Comparison of ENCODE assay signal across 16 mouse cellular contexts in the genomic region with DNA sequence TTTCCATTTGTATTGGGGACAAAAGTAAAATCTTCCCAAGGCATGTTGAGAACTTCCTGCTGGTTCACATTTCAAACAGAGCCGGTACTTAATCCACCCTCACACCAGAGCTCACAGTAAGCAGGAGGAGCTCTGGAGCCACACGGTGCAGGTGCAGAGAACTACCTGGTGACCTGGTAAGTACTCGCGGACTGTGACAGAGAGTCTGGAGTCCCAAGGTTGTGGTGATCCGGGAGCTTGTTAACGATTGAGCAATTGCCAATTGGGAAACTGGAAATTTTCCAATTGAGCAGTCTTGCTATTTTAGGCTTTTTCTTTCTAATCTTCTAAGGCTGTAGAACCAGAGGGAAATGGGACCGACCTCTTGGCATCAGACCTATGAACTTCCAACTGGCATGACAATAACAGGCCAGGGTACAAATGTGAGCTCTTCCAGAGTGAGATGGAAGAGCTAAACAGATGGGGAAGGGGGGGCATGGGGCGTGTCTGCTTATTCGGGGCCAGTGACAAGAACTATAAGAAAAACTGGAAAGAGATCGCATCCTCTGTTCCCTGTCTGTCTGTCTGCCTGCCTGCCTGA. TPM values are rescaled to one million over a fixed set of nuclear protein-coding genes. Genes with fewer than 3 reads are reported as not detected.
DNase-seq lines count a peak whose midpoint lies in the region; ATAC-seq and TF ChIP-seq lines count a peak whose summit lies in the region.
"Had no signal": no experiment of that assay in that cellular context is flagged by ENCODE, and none has a peak within 500 bp of the region (broad histone marks: within the 10 kb centered on the region; RNA-seq: fewer than 3 reads in every experiment).

Gene Plekhs1, plus strand, starts transcription at position 119 of the 580 bp plus-strand sequence.

- no peak within 1 kb of the TSS for H3K9ac ChIP-seq in embryonic facial prominence, embryonic 12.5 days
- H3K9ac ChIP-seq in MEL (ENCODE audit: control insufficient read depth, low read depth, low read length, poor library complexity, severe bottlenecking), result peak within 1 kb of the TSS; percentile 36
- H3K9ac ChIP-seq in lung, embryonic 16.5 days (ENCODE audit: low read length), result no peak within 1 kb of the TSS
- H3K9ac ChIP-seq in midbrain, embryonic 13.5 days (replicated peaks), result no peak within 1 kb of the TSS
- H3K9ac ChIP-seq: limb, embryonic 12.5 days had no signal

- 62% methylated on average over 10 of the region's 10 CpGs for WGBS in embryonic facial prominence, embryonic 12.5 days
- 67% methylated on average over 10 of the region's 10 CpGs for WGBS in embryonic facial prominence, embryonic 10.5 days
- 44% methylated on average over 10 of the region's 10 CpGs for WGBS in lung, embryonic 16.5 days
- WGBS in midbrain, embryonic 13.5 days, result 59% methylated on average over 10 of the region's 10 CpGs

- H3K4me1 ChIP-seq in embryonic facial prominence, embryonic 12.5 days, result peaks cover 12% of the 10 kb centered on the region; the same call in 1 of the 2 replicates
- peaks cover 12% of the 10 kb centered on the region; the same call in 1 of the 2 replicates for H3K4me1 ChIP-seq in embryonic facial prominence, embryonic 10.5 days
- peaks cover 53 to 65% of the 10 kb centered on the region in 2 experiments for H3K4me1 ChIP-seq in MEL (ENCODE audit: control insufficient read depth in 1 of 2, insufficient read depth in 2 of 2, low read length in 2 of 2)
- peaks cover 23% of the 10 kb centered on the region for H3K4me1 ChIP-seq in lung, embryonic 16.5 days (replicated peaks; ENCODE audit: control insufficient read depth, insufficient read depth, low read length)
- no peaks in the 10 kb centered on the region for H3K4me1 ChIP-seq in midbrain, embryonic 13.5 days (replicated peaks)

- TF ChIP-seq RAD21 in MEL (IDR thresholded peaks at IDR 0.05; ENCODE audit: low read depth, low read length), result no peak

- DNase-seq in embryonic facial prominence, embryonic 10.5 days (ENCODE audit: low spot score), result no peak
- DNase-seq in MEL (ENCODE audit: low read depth, low spot score), result no peak
- DNase-seq in brain, embryonic 14.5 days (ENCODE audit: low read depth), result peak; percentile 63
- DNase-seq in heart, postnatal 4 days, result no peak
- DNase-seq in heart, postnatal 25 days (ENCODE audit: low spot score), result no peak
- DNase-seq: cerebellum, adult 11-12 months; heart, adult 2 months; heart, postnatal 36 days; thymus, postnatal 25 days had no signal

- intact Hi-C loops in heart, postnatal 25 days (cut with DNase I), result no loop called here

- no peaks in the 10 kb centered on the region for H3K9me3 ChIP-seq in embryonic facial prominence, embryonic 12.5 days
- H3K9me3 ChIP-seq in embryonic facial prominence, embryonic 10.5 days, result 0 out of 2 replicates have a peak, but pooled peaks cover 6% of the 10 kb centered on the region
- H3K9me3 ChIP-seq in MEL (replicated peaks; ENCODE audit: insufficient read depth, low read length), result no peaks in the 10 kb centered on the region
- H3K9me3 ChIP-seq in lung, embryonic 16.5 days (ENCODE audit: control insufficient read depth, low read length), result no peaks in the 10 kb centered on the region; the same call in 1 of the 2 replicates
- H3K9me3 ChIP-seq in midbrain, embryonic 13.5 days, result no peaks in the 10 kb centered on the region
- H3K9me3 ChIP-seq: forebrain, embryonic 10.5 days; limb, embryonic 12.5 days had no signal

- no peak within 1 kb of the TSS for H3K27ac ChIP-seq in embryonic facial prominence, embryonic 12.5 days
- no peak within 1 kb of the TSS for H3K27ac ChIP-seq in embryonic facial prominence, embryonic 10.5 days (replicated peaks)
- H3K27ac ChIP-seq in MEL (ENCODE audit: control insufficient read depth, low read depth, low read length), result peak within 1 kb of the TSS; percentile 82
- H3K27ac ChIP-seq in lung, embryonic 16.5 days (ENCODE audit: low read length), result peak within 1 kb of the TSS; percentile 56
- no peak within 1 kb of the TSS for H3K27ac ChIP-seq in midbrain, embryonic 13.5 days
- H3K27ac ChIP-seq: forebrain, embryonic 10.5 days; heart, adult 2 months; limb, embryonic 12.5 days had no signal

- no peak within 1 kb of the TSS for H3K4me2 ChIP-seq in embryonic facial prominence, embryonic 12.5 days (replicated peaks)
- no peak within 1 kb of the TSS for H3K4me2 ChIP-seq in lung, embryonic 16.5 days (ENCODE audit: low read depth, low read length)
- H3K4me2 ChIP-seq in midbrain, embryonic 13.5 days (replicated peaks), result no peak within 1 kb of the TSS
- H3K4me2 ChIP-seq: limb, embryonic 12.5 days had no signal

- TF ChIP-seq POLR2A in MEL (IDR thresholded peaks at IDR 0.05; ENCODE audit: control insufficient read depth in 1 of 2, insufficient read depth in 1 of 2, low read depth in 1 of 2, low read length in 2 of 2, poor library complexity in 1 of 2), result no peak
- no peak for TF ChIP-seq POLR2A in brain, embryonic 14.5 days (IDR thresholded peaks at IDR 0.05; ENCODE audit: borderline replicate concordance, extremely low read depth, insufficient read depth, insufficient read length, poor library complexity, severe bottlenecking)

- no peak for TF ChIP-seq CTCF in MEL (IDR thresholded peaks at IDR 0.05 in 2 of 3, conservative IDR thresholded peaks at IDR 0.05 in 1 of 3; ENCODE audit: control insufficient read depth in 1 of 3, insufficient read depth in 1 of 3, low read depth in 2 of 3, low read length in 3 of 3, poor library complexity in 1 of 3, severe bottlenecking in 1 of 3)
- TF ChIP-seq CTCF in brain, embryonic 14.5 days (IDR thresholded peaks at IDR 0.05; ENCODE audit: borderline replicate concordance, extremely low read depth, insufficient read depth, insufficient read length), result no peak

- H3K4me3 ChIP-seq in embryonic facial prominence, embryonic 12.5 days, result no peak within 1 kb of the TSS
- H3K4me3 ChIP-seq in embryonic facial prominence, embryonic 10.5 days, result no peak within 1 kb of the TSS
- no peak within 1 kb of the TSS; a peak in 1 of 4 replicates for H3K4me3 ChIP-seq in MEL (ENCODE audit: control insufficient read depth in 1 of 2, insufficient read depth in 1 of 2, low read depth in 2 of 2, low read length in 2 of 2)
- no peak within 1 kb of the TSS for H3K4me3 ChIP-seq in lung, embryonic 16.5 days (ENCODE audit: low read length)
- no peak within 1 kb of the TSS for H3K4me3 ChIP-seq in midbrain, embryonic 13.5 days (replicated peaks)
- H3K4me3 ChIP-seq: forebrain, embryonic 10.5 days; heart, adult 2 months; limb, embryonic 12.5 days had no signal

- TF ChIP-seq EP300 in MEL (IDR thresholded peaks at IDR 0.05; ENCODE audit: low read depth in 1 of 2, low read length in 2 of 2), result no peak

- no peaks in the 10 kb centered on the region for H3K27me3 ChIP-seq in embryonic facial prominence, embryonic 12.5 days
- no peaks in the 10 kb centered on the region for H3K27me3 ChIP-seq in embryonic facial prominence, embryonic 10.5 days (replicated peaks; ENCODE audit: low read depth, poor library complexity, severe bottlenecking)
- no peaks in the 10 kb centered on the region for H3K27me3 ChIP-seq in MEL (ENCODE audit: control insufficient read depth in 1 of 2, insufficient read depth in 2 of 2, low read length in 2 of 2)
- no peaks in the 10 kb centered on the region for H3K27me3 ChIP-seq in lung, embryonic 16.5 days (ENCODE audit: control insufficient read depth, insufficient read depth, low read depth, low read length)
- H3K27me3 ChIP-seq in midbrain, embryonic 13.5 days, result no peaks in the 10 kb centered on the region
- H3K27me3 ChIP-seq: limb, embryonic 12.5 days had no signal

- no peaks in the 10 kb centered on the region for H3K36me3 ChIP-seq in embryonic facial prominence, embryonic 12.5 days
- no peaks in the 10 kb centered on the region for H3K36me3 ChIP-seq in embryonic facial prominence, embryonic 10.5 days (replicated peaks)
- peaks cover 0 to 55% of the 10 kb centered on the region in 2 experiments; a peak in 2 of 4 replicates for H3K36me3 ChIP-seq in MEL (ENCODE audit: control insufficient read depth in 1 of 2, insufficient read depth in 2 of 2, low read length in 2 of 2)
- H3K36me3 ChIP-seq in lung, embryonic 16.5 days (ENCODE audit: control insufficient read depth, insufficient read depth, low read length), result no peaks in the 10 kb centered on the region
- no peaks in the 10 kb centered on the region for H3K36me3 ChIP-seq in midbrain, embryonic 13.5 days
- H3K36me3 ChIP-seq: forebrain, embryonic 10.5 days; limb, embryonic 12.5 days had no signal

- no peaks in the 10 kb centered on the region for H3K79me2 ChIP-seq in MEL (ENCODE audit: control insufficient read depth, insufficient read depth, low read length, poor library complexity)

- ATAC-seq in embryonic facial prominence, embryonic 12.5 days (ENCODE audit: insufficient number of reproducible peaks, insufficient read depth, low FRiP score, low TSS enrichment), result 0 out of 2 replicates have a peak, but pooled peaks have one; percentile 60
- ATAC-seq in lung, embryonic 16.5 days (ENCODE audit: low read depth), result peak; percentile 77
- no peak for ATAC-seq in midbrain, embryonic 13.5 days
- ATAC-seq: inflammation-experienced regulatory T-cells, adult 6 months had no signal

TF ChIP-seq in MEL, 35 proteins besides CTCF, POLR2A, EP300 and RAD21:
- TF ChIP-seq CHD1 (IDR thresholded peaks at IDR 0.05; ENCODE audit: low read depth, low read length), result 0 out of 2 replicates have a peak, but pooled peaks have one; percentile 37
- TF ChIP-seq USF1 (IDR thresholded peaks at IDR 0.05; ENCODE audit: low read depth, low read length), result no peak

RNA-seq across cellular contexts. Expression of gene Plekhs1, which starts in this region (rescaled TPM):
- polyA plus RNA-seq in embryonic facial prominence, embryonic 12.5 days (2016; fragmentation: Nextera tagmentation; extraction: Ambion mirVana), result 0.28 and 0.62 TPM in 2 replicates
- 0.21 TPM in 1 of 2 replicates, not detected in the other for polyA plus RNA-seq in embryonic facial prominence, embryonic 10.5 days (2016; fragmentation: Nextera tagmentation; extraction: Ambion mirVana)
- total RNA-seq in MEL (2012; rRNA removed), result 0.42 and 0.85 TPM in 2 replicates
- under 1 TPM in 1 of 2 experiments, not detected in 1; 0.84 TPM for polyA plus RNA-seq in MEL (2012; ENCODE audit: insufficient read depth in 1 of 2, insufficient read length in 2 of 2, low read depth in 1 of 2, low replicate concordance in 2 of 2, missing spikeins in 1 of 2)
- 0.12 and 0.18 TPM in 2 replicates for polyA plus RNA-seq in brain, embryonic 14.5 days (2012; rRNA removed)
- 0.39 and 0.41 TPM in 2 replicates for polyA plus RNA-seq in lung, embryonic 16.5 days (2015; fragmentation: Nextera tagmentation; extraction: Ambion mirVana)
- polyA plus RNA-seq in midbrain, embryonic 13.5 days (2015; fragmentation: Nextera tagmentation; extraction: Ambion mirVana), result 0.07 and 0.13 TPM in 2 replicates
- total RNA-seq in heart, postnatal 4 days (2021), result under 1 TPM; 0.62 to 0.65 TPM
- total RNA-seq in heart, postnatal 25 days (2021), result under 1 TPM in 1 of 2 experiments, not detected in 1; 0.25 TPM
- total RNA-seq: heart, postnatal 36 days; megakaryocyte progenitor cell, adult 5-6 weeks had no signal

Comparison
In these comparisons a context has a peak if more than half of its experiments do, and no peak if none do; other contexts are left out.
1. Peak in ATAC-seq in embryonic facial prominence, embryonic 12.5 days; RNA of the gene not detected or under 1 TPM.
2. Peak in DNase-seq in brain, embryonic 14.5 days; RNA of the gene not detected or under 1 TPM.
3. Peak in ATAC-seq and H3K27ac ChIP-seq in lung, embryonic 16.5 days; RNA of the gene not detected or under 1 TPM.